Mouse (Mus musculus): ENCODE measurements around the gene Dnajc2. TPM values are rescaled to one million over a fixed set of nuclear protein-coding genes. Genes with fewer than 3 reads are reported as not detected.

Gene Dnajc2
- polyA plus RNA-seq, 1 experiment = 22.3 TPM

- Histone ChIP-seq H3K79me2 (ENCODE audit: control insufficient read depth, insufficient read depth) (peaks cover 22% of the 10 kb centered on the region), H3K79me3 (ENCODE audit: low read depth) (peaks cover 9% of the 10 kb centered on the region), H3ac (ENCODE audit: control insufficient read depth, insufficient read length, low read depth) (no peak overlapping the region), H3K36me3 (ENCODE audit: control insufficient read depth, insufficient read depth) (peaks cover 7% of the 10 kb centered on the region), H3K27me3 (ENCODE audit: control insufficient read depth, insufficient read depth, insufficient read length) (no peaks in the 10 kb centered on the region), H3K4me3 (ENCODE audit: insufficient read depth, poor library complexity, severe bottlenecking) (no peak overlapping the region)
- TF ChIP-seq CEBPB (IDR thresholded peaks at IDR 0.05; ENCODE audit: low read depth) (no peak), MAX (IDR thresholded peaks at IDR 0.05) (no peak), CTCF (IDR thresholded peaks at IDR 0.05; ENCODE audit: control insufficient read depth, insufficient read depth, insufficient read length) (no peak), MYOD1 (IDR thresholded peaks at IDR 0.05; ENCODE audit: control insufficient read depth, insufficient read length, low read depth) (no peak), USF1 (IDR thresholded peaks at IDR 0.05; ENCODE audit: low read depth) (no peak), MYOG (IDR thresholded peaks at IDR 0.05; ENCODE audit: control insufficient read depth, extremely low read depth, insufficient read length) (no peak), FOSL1 (IDR thresholded peaks at IDR 0.05; ENCODE audit: insufficient read depth, low read length, poor library complexity, severe bottlenecking) (no peak)
Measured at GRCm38 (mm10) chr5:21735100-21735499, 50.0 kb downstream of the Dnajc2 start.

- TF ChIP-seq CTCF (IDR thresholded peaks at IDR 0.05; ENCODE audit: control insufficient read depth, insufficient read depth, insufficient read length) (peak; percentile 40), MAX (IDR thresholded peaks at IDR 0.05) (no peak), MYOG (IDR thresholded peaks at IDR 0.05; ENCODE audit: control insufficient read depth, extremely low read depth, insufficient read length) (no peak)
- Histone ChIP-seq H3K79me3 (ENCODE audit: low read depth) (peaks cover 7% of the 10 kb centered on the region), H3K79me2 (ENCODE audit: control insufficient read depth, insufficient read depth) (peaks cover 9% of the 10 kb centered on the region), H3K4me3 (ENCODE audit: insufficient read depth, poor library complexity, severe bottlenecking) (no peak overlapping the region), H3K36me3 (ENCODE audit: control insufficient read depth, insufficient read depth) (no peaks in the 10 kb centered on the region), H3ac (ENCODE audit: control insufficient read depth, insufficient read length, low read depth) (no peak overlapping the region), H3K27me3 (ENCODE audit: control insufficient read depth, insufficient read depth, insufficient read length) (no peaks in the 10 kb centered on the region)
Measured at GRCm38 (mm10) chr5:21732930-21733329, 52.1 kb downstream of the Dnajc2 start.

GRCm38 (mm10) chr5:21732177-21732911 lies 52.7 kb downstream of the Dnajc2 start:
- no peak overlapping the region for H3K4me3 ChIP-seq (ENCODE audit: insufficient read depth, poor library complexity, severe bottlenecking)
- H3K79me2 ChIP-seq (ENCODE audit: control insufficient read depth, insufficient read depth) = peaks cover 3% of the 10 kb centered on the region
- H3K79me3 ChIP-seq (ENCODE audit: low read depth) = peaks cover under 1% of the 10 kb centered on the region
- no peak for TF ChIP-seq MYOD1 (IDR thresholded peaks at IDR 0.05; ENCODE audit: control insufficient read depth, insufficient read length, low read depth)
- peak; percentile 24 for TF ChIP-seq USF1 (IDR thresholded peaks at IDR 0.05; ENCODE audit: low read depth)
- H3ac ChIP-seq (ENCODE audit: control insufficient read depth, insufficient read length, low read depth) = no peak overlapping the region
- H3K27me3 ChIP-seq (ENCODE audit: control insufficient read depth, insufficient read depth, insufficient read length) = no peaks in the 10 kb centered on the region
- H3K36me3 ChIP-seq (ENCODE audit: control insufficient read depth, insufficient read depth) = no peaks in the 10 kb centered on the region

GRCm38 (mm10) chr5:21729107-21729506 lies 55.9 kb downstream of the Dnajc2 start:
- Histone ChIP-seq H3ac (ENCODE audit: control insufficient read depth, insufficient read length, low read depth) (no peak overlapping the region), H3K27me3 (ENCODE audit: control insufficient read depth, insufficient read depth, insufficient read length) (no peaks in the 10 kb centered on the region), H3K79me2 (ENCODE audit: control insufficient read depth, insufficient read depth) (no peaks in the 10 kb centered on the region), H3K36me3 (ENCODE audit: control insufficient read depth, insufficient read depth) (no peaks in the 10 kb centered on the region), H3K4me3 (ENCODE audit: insufficient read depth, poor library complexity, severe bottlenecking) (no peak overlapping the region), H3K79me3 (ENCODE audit: low read depth) (no peaks in the 10 kb centered on the region)
- TF ChIP-seq USF1 (IDR thresholded peaks at IDR 0.05; ENCODE audit: low read depth) = no peak
- TF ChIP-seq CEBPB (IDR thresholded peaks at IDR 0.05; ENCODE audit: low read depth) = no peak
- no peak for TF ChIP-seq CTCF (IDR thresholded peaks at IDR 0.05; ENCODE audit: control insufficient read depth, insufficient read depth, insufficient read length)
- TF ChIP-seq MYOG (IDR thresholded peaks at IDR 0.05; ENCODE audit: control insufficient read depth, extremely low read depth, insufficient read length) = no peak
- no peak for TF ChIP-seq MYOD1 (IDR thresholded peaks at IDR 0.05; ENCODE audit: control insufficient read depth, insufficient read length, low read depth)
- TF ChIP-seq FOSL1 (IDR thresholded peaks at IDR 0.05; ENCODE audit: insufficient read depth, low read length, poor library complexity, severe bottlenecking) = no peak
- no peak for TF ChIP-seq MAX (IDR thresholded peaks at IDR 0.05)

- H3K36me3 ChIP-seq (ENCODE audit: control insufficient read depth, insufficient read depth) = no peaks in the 10 kb centered on the region
- no peak overlapping the region for H3ac ChIP-seq (ENCODE audit: control insufficient read depth, insufficient read length, low read depth)
- TF ChIP-seq MYOG (IDR thresholded peaks at IDR 0.05; ENCODE audit: control insufficient read depth, extremely low read depth, insufficient read length) = no peak
- no peak for TF ChIP-seq USF1 (IDR thresholded peaks at IDR 0.05; ENCODE audit: low read depth)
- TF ChIP-seq CTCF (IDR thresholded peaks at IDR 0.05; ENCODE audit: control insufficient read depth, insufficient read depth, insufficient read length) = no peak
- H3K27me3 ChIP-seq (ENCODE audit: control insufficient read depth, insufficient read depth, insufficient read length) = no peaks in the 10 kb centered on the region
- no peaks in the 10 kb centered on the region for H3K79me3 ChIP-seq (ENCODE audit: low read depth)
- no peaks in the 10 kb centered on the region for H3K79me2 ChIP-seq (ENCODE audit: control insufficient read depth, insufficient read depth)
- no peak overlapping the region for H3K4me3 ChIP-seq (ENCODE audit: insufficient read depth, poor library complexity, severe bottlenecking)
Measured at GRCm38 (mm10) chr5:21724872-21725271, 60.2 kb downstream of the Dnajc2 start.

DNA sequence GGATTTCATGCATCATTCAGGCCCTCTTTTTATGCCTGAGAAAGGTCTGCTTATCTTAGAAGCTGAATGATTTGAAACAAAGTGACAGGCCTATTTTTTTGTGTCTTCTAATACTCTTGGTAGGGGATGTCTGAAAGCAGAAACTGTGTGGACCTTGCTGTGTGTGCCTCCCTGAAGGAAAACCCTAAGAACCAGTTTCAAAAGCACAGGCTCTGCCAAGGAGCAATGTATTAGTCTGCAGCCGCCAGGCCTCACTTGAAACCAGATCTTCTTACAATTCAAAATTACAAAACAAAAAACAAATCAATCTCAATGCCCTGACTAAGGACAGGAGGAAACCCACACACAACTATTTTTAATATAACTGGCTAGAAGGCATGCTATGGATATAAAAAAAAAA lies 60.6 kb downstream of the Dnajc2 start:
- H3K79me2 ChIP-seq (ENCODE audit: control insufficient read depth, insufficient read depth) = no peaks in the 10 kb centered on the region
- no peaks in the 10 kb centered on the region for H3K79me3 ChIP-seq (ENCODE audit: low read depth)
- H3ac ChIP-seq (ENCODE audit: control insufficient read depth, insufficient read length, low read depth) = no peak overlapping the region
- TF ChIP-seq MYOD1 (IDR thresholded peaks at IDR 0.05; ENCODE audit: control insufficient read depth, insufficient read length, low read depth) = no peak
- TF ChIP-seq CEBPB (IDR thresholded peaks at IDR 0.05; ENCODE audit: low read depth) = no peak
- TF ChIP-seq FOSL1 (IDR thresholded peaks at IDR 0.05; ENCODE audit: insufficient read depth, low read length, poor library complexity, severe bottlenecking) = no peak
- no peak for TF ChIP-seq MYOG (IDR thresholded peaks at IDR 0.05; ENCODE audit: control insufficient read depth, extremely low read depth, insufficient read length)
- TF ChIP-seq CTCF (IDR thresholded peaks at IDR 0.05; ENCODE audit: control insufficient read depth, insufficient read depth, insufficient read length) = no peak
- TF ChIP-seq MAX (IDR thresholded peaks at IDR 0.05) = no peak
- no peak for TF ChIP-seq USF1 (IDR thresholded peaks at IDR 0.05; ENCODE audit: low read depth)
- H3K36me3 ChIP-seq (ENCODE audit: control insufficient read depth, insufficient read depth) = no peaks in the 10 kb centered on the region
- H3K4me3 ChIP-seq (ENCODE audit: insufficient read depth, poor library complexity, severe bottlenecking) = no peak overlapping the region
- H3K27me3 ChIP-seq (ENCODE audit: control insufficient read depth, insufficient read depth, insufficient read length) = no peaks in the 10 kb centered on the region
